Mouse (Mus musculus) gastrocnemius, postnatal 4 days (tissue): ENCODE measurements around the gene Ces2c. TPM values are rescaled to one million over a fixed set of nuclear protein-coding genes. Genes with fewer than 3 reads are reported as not detected.
"Not testable (repeated sequence)": the region's sequence is repeated elsewhere in the genome, so short reads cannot be mapped to it uniquely, and the experiment has no call there.

Experiments
- DNase-seq, 2 experiments: peaks; one replicate each; pipeline ENCODE4 v3.0.0; 2021 to 2022; ENCODE audit warnings: low spot score in 2 of 2, mixed read lengths in 2 of 2
- long read RNA-seq, 2 experiments: library from polyadenylated mRNA; stranded (forward); transcript quantifications; one replicate each; pipeline ENCODE4 v2.0.0; 2021
- total RNA-seq, 2 experiments: library from RNA; stranded (reverse); gene quantifications; 2 replicates each; pipeline ENCODE4 v1.2.3; 2021

Ces2c gene
- under 1 TPM; 0.13 to 0.17 TPM for total RNA-seq
- long read RNA-seq, experiment 1: 0 reads
- long read RNA-seq, experiment 2: 0 reads

- no peak for DNase-seq
Observed at GRCm38 (mm10) chr8:104846831-104847230, at the start of gene Ces2c. TSS of gene Ces2c (plus strand) at chr8:104847068.

DNA sequence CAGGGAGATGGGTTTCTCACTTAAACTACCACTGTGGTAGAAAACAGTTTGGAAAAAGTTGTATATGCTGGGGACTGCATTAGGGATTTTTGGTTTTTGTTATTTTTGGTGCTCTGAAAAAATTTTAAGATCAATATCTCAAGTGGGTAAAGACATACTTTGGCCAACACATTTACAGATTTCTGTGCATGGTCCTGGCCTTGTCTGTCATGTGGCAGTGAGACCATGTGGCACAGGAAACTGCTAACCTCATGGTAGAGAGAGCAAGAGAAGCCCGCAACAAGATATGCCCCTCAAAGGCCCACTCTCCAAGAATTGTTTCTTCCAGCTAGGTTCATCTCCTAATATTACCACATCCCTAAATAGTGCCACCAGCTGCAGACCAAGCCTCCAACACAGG is 47.5 kb upstream of the Ces2c start:
- no peak for DNase-seq

DNA sequence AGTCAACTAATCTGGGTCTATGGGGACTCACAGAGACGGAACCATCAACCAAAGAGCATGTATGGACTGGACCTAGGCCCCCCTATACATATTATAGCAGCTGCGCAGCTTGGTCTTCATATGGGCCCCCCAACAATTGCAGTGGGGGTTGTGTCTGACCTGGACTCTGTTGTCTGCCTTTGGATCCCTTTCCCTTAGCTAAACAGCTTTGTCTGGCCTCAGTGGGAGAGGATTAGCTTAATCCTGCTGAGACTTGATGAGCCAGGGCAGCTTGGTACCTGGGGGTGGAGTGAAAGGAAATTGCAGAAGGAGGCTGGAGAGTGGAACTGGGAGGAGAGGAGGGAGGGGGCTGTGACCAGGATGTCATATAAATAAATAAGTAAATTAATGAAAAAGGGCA is 40.7 kb upstream of the Ces2c start:
- no peak for DNase-seq

GRCm38 (mm10) chr8:104808542-104809413 is 38.1 kb upstream of the Ces2c start:
- no peak for DNase-seq

DNA sequence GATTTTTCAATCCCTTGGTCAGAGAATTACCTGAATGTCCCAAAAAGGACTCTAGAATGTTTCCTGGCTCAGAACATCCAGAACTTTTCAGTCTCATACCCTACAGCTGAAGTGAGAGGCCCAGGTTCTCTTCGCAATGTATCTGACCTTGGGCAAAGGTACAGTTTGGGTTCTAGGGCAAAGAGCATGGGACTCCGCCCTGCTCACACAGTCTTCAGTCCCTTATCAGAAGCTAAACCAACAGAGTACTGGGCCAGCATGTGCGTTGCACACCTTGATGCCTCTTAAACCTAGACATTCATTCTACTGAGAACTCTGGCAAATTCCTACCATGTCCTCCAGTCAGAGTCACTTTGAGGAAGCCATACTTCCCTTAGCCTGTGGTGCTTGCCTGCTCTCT is 37.4 kb upstream of the Ces2c start:
- no peak for DNase-seq

- no peak for DNase-seq
Observed at GRCm38 (mm10) chr8:104826912-104827311, 20.0 kb upstream of the Ces2c start.

DNA sequence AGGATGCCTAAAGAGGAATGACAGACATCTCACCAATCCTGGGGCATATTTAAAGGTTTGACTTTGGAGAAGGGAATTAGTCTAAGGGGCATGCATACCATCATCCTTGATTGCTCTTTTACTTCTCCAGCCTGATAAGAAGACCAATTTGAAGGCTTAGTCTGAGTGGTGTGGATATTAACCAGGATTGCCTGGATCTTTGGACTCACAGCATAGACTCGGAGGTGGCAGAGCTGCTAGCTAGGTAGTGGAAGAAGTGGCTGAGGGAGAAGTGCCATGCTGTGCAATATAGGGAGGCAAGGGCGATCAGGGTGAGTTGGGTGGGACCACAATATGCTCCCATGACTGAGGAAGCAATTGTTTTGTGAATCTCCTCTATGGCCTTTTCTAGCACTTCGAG is 18.6 kb upstream of the Ces2c start:
- no peak for DNase-seq

GRCm38 (mm10) chr8:104831440-104831839 is 15.4 kb upstream of the Ces2c start, which contains the start of gene Ces2b:
TSS of gene Ces2b (plus strand) at chr8:104831572.
- DNase-seq: no peak

DNA sequence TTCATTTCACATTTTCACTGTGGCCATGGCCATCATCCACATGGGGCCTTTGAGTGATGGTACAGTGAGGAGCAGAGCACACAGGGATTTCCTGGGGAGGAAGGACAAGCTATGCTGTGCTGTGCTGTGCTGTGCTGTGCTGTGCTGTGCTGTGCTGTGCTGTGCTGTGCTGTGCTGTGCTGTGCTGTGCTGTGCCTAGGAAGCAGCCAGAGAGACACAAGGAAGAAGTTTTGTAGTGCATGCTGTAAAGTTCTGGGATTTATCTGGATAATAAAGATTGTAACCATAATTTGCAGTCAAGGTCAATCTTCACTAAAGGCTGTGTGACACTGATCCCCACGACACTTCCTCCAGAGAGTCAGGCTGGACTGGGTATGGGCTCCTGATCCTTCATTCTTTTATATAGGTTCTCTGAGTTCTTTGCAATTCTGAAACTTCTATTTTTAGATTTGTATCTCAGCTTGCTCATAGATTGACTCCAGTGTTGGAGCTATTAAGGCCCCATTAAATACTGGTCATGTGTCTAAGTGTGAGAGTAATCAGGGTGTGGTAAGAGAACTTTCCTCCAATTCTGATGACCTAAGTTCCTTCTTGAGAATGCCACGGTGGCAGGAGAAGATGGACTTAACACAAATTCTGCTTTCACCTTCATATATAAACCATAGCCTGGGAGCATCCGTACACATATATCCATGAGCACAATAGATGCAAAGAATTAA is 5.3 kb upstream of the Ces2c start:
- DNase-seq: no peak

DNA sequence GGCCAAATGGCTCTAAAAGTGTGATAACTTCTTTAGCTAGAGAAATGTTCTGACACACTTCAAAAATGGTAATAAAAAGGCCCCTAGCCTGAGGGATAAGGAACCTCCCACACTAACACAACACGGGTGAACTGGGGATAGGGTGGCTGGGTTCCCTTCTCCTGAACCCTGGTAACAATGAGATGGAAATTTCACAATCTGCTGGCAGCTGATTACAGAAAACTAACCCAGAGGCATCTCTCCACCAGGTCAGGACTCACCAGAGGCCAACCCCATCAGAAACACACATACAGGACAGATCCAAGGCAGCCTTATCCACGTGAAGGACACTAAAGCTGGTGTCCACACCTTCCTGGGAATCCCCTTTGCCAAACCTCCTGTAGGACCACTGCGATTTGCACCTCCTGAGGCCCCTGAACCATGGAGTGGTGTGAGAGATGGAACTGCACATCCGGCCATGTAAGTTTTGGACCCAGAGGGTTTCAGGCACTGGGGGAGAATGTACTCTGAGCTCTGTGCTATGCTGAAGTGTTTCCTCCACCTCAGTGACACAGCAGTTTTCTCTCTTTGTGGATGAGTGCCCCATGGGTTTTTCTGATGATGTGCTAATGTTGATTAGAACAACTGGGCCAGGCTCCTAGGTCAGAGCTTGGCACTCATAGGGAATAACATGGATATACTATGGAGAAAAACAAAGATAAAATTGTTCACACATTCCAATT is 1.0 kb downstream of the Ces2c start:
- no peak for DNase-seq

DNA sequence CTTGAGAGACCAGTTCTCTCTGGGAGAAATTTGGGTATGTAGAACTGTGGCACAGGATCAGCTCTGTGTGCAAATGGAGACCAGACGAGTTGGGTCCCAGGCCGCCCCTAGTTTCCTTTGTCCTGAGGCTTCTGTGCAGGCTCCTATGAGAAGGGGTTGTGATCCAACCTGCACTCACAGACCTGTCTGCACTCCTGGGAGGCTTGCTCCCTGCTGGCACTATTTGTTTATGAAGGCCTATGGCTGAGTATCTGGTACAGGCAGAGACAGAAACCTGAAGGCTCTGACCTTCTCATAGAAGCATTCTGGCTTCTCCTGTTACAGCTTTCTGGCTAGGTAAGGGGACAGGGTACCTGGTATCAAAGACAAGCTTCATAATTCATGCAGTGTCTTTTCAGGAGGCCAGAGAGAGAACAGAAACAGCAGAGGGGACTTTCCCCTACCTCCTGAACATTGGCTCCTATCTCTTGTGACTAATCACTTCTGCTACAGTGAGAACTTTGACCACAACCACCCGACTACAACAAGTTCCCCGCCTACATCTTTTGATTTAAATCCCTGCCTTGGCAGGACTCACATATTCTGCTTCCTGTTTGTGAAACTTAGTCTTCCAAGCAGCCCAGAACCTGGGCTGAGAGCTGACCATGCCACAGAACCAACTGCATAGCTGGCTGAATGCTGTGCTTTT is 20.1 kb downstream of the Ces2c start:
- DNase-seq: not testable (repeated sequence)

- DNase-seq: not testable (repeated sequence)
Observed at GRCm38 (mm10) chr8:104868876-104869275, 22.0 kb downstream of the Ces2c start.

- not testable (repeated sequence) for DNase-seq
Observed at GRCm38 (mm10) chr8:104886223-104886926, 39.5 kb downstream of the Ces2c start.

GRCm38 (mm10) chr8:104901746-104902145 is 54.9 kb downstream of the Ces2c start:
- no peak for DNase-seq

Other genes starting within 250 kb of the Ces2c start
- gene Cdh16, start 222.7 kb upstream of the Ces2c start, total RNA-seq: 1 to 10 TPM; 1.9 to 2.4 TPM
- gene Rrad, start 215.7 kb upstream of the Ces2c start, total RNA-seq: 10 to 100 TPM; 93.9 to 98.3 TPM
- 10 to 100 TPM; 51.6 to 58.9 TPM for gene Ciao2b, start 205.1 kb upstream of the Ces2c start, total RNA-seq
- not detected for gene Ces2a, start 113.1 kb upstream of the Ces2c start, total RNA-seq
- under 1 TPM; 0.10 to 0.18 TPM for gene Ces2b, start 15.5 kb upstream of the Ces2c start, total RNA-seq
- under 1 TPM in 1 of 2 experiments, not detected in 1; 0.18 TPM for gene Ces2e, start 79.2 kb downstream of the Ces2c start, total RNA-seq
- gene Ces2f, start 100.3 kb downstream of the Ces2c start, total RNA-seq: under 1 TPM in 1 of 2 experiments, not detected in 1; 0.05 TPM
- gene Ces2g, start 114.7 kb downstream of the Ces2c start, total RNA-seq: 1 to 10 TPM; 1.0 to 1.1 TPM
- not detected for gene Ces2h, start 153.8 kb downstream of the Ces2c start, total RNA-seq
- gene Ces3a, start 201.5 kb downstream of the Ces2c start, total RNA-seq: 1 to 10 TPM in 1 of 2 experiments, not detected in 1; 1.5 TPM
- not detected for gene Ces3b, start 236.7 kb downstream of the Ces2c start, total RNA-seq